Mouse (Mus musculus) ovary, postnatal 36 days (tissue): ENCODE measurements around the gene Dlgap5.
"Not testable (repeated sequence)": the region's sequence is repeated elsewhere in the genome, so short reads cannot be mapped to it uniquely, and the experiment has no call there.

ENCODE experiments used
- DNase-seq: peaks from one replicate; pipeline ENCODE4 v3.0.0; 2022; ENCODE audit warnings: low spot score, mixed read lengths

Dlgap5 gene

DNA sequence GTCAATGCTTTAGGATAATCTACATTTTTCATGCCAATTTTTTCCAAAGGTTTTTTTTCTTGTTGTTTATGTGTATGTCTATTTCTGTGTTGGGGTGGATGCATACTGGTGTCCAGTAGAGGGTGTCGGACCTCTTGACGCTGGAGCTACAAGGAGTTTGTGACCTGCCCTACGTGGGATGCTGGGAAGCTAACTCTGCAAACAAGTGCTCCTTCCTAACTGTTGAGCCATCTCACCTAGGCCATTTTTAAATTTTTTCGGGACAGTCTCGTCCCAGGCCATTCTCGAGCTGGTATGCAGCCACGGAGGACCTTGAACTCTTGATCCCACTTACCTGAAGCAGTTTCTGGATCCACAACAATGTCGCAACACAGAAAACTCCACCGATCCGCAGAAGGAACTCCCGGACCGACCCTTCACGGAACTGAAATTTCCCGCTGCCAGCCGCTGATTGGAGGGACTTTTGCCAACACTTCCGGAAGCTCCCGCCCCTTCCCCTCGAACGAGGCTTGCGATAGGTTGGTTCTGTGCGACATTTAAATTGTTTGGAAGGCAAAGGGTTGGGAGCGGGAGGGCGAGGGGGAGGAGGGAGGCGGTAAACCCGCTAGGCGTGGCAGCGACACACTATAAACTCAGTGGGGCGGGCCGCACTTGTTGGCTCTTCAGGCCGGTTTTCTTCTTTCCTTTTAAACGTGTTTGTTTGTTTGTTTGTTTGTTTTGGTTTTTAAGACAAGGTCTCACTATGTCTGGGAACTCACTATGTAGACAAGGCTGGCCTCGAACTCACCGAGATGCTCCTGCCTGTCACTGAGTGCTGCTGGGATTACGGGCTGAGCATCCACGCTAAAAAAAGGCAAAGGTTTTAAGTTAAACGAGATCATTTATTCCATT is at the start of gene Dlgap5:
Dlgap5 (minus strand) TSS at position 633 of the 891 bp plus-strand sequence.
- peak; percentile 89 for DNase-seq

DNA sequence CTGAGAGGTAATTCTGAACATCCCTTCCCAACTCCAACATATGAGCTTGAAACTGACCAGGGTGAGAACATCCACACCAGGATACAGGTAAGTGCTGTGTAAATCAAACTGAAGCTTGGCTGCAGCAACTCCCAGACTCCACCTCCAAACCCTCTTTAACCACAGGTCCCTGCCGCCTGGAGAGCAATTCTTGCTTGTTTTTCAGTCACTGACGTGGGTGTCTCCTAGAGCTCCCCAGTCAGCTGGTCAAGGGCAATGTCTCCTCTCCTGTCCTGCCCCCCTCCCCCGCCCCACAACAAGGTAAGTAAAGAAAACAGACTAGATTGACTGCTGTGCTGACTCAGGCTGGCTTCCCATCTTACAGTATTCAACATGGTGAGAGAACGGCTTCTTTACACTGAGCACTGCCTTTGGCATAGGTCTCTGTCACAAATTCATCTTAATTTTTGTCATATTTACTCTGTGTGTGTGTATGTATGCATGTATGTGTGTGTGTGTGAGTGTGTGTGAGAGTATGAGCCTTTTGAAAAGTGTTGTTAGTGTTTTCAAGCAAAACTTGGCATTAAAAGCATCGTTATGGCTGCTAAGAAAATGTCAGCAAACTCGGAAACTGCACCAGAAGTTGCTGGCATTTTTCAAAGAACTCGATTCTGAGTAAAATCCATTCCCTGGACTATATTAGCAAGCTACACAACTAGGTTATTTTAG is 47.4 kb upstream of the Dlgap5 start:
- DNase-seq, result no peak

DNA sequence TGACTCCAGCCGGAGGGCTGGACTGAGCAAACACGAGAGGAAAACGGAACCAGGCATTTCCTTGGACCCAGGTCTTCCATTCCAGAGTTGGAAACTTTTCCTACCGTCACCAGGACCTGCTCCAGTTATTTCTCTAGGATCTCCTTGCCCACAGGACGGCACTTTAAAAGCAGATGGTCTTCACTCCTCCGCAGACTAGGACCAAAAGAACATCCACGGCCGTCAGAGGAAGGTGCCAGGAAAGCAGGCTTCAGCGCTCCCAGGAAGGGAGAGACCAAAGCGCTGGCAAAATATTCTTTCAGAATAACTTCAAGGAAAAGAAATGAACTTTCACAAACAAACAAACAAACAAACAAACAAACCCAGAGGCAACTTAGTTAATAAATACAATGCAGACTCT is 46.2 kb upstream of the Dlgap5 start:
- DNase-seq, result no peak

DNA sequence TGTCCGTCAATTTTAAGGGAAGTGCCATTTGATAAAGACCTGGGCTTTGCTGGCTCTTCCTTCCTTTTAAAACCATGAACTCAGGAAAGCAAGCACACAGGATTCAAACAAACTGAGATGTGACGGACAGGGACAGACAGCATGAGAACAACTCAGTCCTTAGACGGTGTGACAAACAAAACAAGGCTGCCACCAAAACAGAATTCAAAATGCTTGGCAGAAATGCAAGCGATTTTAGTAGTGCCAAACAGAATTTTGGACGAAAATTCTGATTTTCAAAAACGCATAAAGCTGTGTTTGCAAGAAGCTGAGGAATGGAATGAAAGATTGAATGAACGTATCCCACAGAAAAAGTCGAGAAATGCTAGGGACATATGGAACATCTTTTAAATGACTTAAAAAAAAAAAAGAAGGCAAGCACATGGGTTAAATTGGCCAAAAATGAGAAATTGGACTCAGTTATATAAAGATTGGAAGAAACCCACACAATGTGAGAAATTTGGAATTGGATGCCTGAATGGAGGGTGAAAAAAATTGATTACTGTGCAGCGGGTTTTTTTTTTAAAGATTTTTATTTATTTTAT is 44.8 kb upstream of the Dlgap5 start:
- no peak for DNase-seq

- no peak for DNase-seq
Measured at GRCm38 (mm10) chr14:47462453-47462852, 44.2 kb upstream of the Dlgap5 start.

GRCm38 (mm10) chr14:47461997-47462396 is 43.8 kb upstream of the Dlgap5 start:
- no peak for DNase-seq

- peak; percentile 31 for DNase-seq
Measured at GRCm38 (mm10) chr14:47459556-47459955, 41.3 kb upstream of the Dlgap5 start.

DNA sequence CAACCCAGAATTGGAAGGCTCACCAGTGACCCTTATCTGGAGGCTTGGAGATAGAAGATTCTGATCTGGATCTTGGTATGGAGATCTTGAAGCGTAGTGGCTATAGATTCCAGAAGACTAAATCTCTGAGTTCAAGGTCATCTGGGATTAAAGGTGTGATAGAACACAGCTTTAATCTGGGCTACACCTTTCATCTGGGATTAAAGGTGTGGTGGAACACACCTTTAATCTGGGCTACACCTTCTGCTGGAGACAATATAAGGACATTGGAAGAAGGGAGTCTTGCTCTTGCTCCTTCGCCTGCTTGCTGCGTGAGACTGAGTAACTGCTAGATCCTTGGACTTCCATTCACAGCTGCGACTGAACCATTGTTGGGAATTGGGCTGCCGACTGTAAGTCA is 31.9 kb upstream of the Dlgap5 start, which contains the start of gene Fbxo34:
Fbxo34 (plus strand) TSS at position 301 of the 400 bp plus-strand sequence.
- not testable (repeated sequence) for DNase-seq

DNA sequence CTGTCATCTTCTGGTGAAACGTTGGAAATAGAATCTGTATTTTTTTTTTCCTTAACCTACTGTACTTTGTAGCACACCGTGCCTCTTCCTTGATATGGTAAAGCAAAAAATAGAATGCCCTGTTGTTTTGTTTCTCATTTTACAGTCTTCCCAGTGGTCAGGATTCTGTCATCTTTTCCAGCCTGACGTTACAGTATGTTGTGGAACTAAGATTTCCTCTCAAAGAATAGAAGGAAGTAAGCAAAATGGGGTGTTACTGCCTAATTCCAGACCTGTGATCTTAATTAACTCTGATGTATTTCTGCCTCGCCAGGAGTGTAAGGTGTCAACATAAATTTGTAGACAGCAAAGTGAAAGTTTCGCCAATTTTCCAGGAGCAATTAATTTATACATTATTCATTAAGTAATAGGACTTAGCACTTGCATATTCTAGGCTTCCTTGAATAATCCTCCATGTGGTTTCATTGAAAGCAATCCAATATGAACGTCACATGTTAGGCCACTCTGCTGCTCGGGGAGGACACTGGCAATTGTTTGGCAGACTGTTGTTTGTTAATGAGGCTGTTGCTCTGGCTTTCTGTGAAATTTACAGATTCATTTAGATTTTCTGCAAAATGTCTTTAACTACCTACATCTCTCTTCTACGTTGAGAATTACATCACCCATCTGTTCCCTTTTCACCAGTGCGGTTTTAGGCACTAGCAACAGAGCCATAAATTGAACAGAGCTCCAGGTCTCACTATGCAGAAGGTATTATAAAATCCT is 27.3 kb upstream of the Dlgap5 start:
- no peak for DNase-seq

GRCm38 (mm10) chr14:47444907-47445306 is 26.7 kb upstream of the Dlgap5 start:
- no peak for DNase-seq

GRCm38 (mm10) chr14:47438947-47439346 is 20.7 kb upstream of the Dlgap5 start:
- DNase-seq, result no peak

DNA sequence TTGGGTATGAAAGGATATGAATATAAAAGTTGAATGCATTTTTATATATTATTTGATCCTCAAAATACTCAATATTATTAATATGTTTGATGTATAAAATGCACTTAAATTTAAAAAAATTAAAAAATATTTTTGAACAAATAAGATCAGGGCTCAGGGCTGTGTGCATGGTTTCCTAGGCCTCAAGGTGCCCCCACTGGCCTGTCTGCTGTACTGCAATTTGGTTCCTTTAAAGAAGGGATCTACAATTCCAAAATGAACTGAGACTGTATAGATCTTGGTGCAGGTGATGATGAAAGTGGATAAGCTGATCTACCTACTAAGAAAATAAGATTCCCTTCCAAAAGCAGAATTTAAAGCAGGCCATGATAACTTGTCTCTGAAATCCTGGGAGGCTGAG is 14.8 kb upstream of the Dlgap5 start:
- DNase-seq, result no peak

GRCm38 (mm10) chr14:47422466-47422865 is 4.3 kb upstream of the Dlgap5 start:
- DNase-seq, result no peak

DNA sequence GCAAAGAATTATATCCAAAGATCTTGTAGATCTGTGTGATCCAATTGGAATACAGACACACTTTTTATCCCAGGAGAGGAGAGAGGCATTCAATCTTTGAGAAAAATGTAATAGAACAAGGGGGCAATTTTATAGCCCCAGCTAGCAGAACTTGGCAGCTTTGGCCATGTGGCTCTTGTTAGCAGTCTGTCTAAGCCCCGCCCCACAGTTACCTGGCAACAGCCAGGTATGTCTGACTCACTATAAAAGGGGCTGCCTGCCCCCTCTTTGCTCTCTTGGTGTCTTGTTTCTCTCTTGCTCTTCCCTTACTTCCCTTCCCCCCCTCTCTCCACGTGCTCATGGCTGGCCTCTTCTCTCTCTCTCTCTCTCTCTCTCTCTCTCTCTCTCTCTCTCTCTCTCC is 3.4 kb upstream of the Dlgap5 start:
- DNase-seq, result no peak

- DNase-seq, result no peak
Measured at GRCm38 (mm10) chr14:47419723-47420276, 1.6 kb upstream of the Dlgap5 start.

DNA sequence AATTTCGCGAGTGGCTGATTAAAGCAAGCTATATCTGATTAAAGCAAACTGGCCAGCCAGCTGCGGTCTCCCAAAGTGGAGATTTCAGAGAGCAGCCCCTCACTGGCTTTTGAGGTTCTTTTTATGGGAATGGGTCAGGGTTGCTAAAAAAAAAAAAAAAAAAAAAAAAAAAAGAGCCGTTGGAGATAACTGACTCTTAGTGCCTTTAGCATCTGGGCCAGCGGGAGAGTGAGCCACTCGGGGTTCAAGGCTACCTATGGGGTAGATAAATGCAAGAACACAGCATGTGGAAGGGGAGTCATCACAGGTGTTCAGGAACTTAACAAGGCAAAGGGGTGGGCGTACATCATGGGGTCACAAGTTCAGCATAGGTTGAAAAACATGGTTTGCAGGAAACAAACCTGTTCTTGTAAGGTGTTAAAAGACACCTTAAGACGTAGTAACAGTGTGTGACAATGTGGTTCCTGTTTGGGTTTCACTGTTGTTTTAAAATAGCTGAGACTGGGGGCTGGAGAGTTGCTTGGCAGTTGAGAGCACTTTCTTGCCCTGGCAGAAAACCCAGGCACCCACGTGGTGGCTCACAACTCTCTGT is 923 bp upstream of the Dlgap5 start:
- DNase-seq, result no peak

DNA sequence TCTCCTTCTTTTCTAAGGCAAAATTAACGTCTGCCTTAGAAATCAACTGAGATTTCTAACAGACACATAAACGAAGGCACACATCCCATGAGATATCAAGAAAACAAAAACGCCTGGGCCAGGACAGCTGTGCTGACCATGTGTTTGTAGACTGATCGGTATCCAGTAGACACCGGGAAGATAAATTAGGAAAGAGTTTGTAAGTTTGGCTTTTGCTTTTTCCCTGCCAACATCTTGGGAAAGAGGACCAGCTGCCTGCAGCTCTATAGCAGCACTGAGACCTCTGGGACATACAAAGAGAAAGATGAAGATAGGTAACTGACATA is 422 bp upstream of the Dlgap5 start:
- DNase-seq, result no peak

GRCm38 (mm10) chr14:47417346-47417745 is 861 bp downstream of the Dlgap5 start:
- DNase-seq, result no peak

DNA sequence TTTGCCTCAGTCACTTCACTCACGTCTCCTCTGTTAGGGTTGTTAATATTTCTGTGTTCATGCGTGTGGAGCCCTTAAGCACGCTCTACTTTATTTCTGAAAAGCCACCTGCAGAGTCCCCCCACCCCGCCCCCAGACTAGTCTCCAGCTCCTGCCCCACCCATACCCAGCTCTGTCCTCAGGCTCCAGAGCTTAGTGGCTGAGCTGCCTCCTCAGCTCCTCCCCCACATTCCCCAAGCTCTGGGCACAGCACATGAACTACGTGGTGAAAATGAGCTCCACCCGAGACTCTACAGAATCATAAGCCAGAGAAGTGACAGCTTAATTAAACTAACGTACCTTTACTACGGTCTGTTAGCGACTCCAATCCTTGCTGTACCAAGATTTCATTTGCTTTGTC is 12.2 kb downstream of the Dlgap5 start:
- no peak for DNase-seq

- DNase-seq, result no peak
Measured at GRCm38 (mm10) chr14:47402735-47403134, 15.5 kb downstream of the Dlgap5 start.

DNA sequence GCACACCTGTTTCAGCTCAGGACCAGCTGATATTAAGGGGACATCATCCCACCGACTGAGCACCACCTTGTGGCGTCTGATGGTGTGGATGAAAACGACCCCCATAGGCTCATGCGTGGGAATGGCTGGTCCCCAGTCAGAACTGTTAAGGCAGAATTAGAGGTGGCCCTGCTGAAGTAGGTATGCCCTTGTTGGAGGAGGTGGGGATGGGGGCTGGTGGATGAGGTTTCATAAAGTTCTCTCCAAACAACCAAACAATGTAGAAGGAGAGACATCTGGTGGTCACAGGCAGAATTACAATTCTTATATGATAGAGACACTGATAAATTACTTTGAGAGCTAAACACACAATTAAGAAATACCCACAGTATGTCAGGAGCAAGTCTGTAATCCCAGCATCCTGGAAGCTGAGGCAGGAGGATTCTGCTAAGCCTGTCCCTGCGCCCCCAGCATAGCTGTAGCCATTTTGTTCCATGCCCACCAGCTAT is 22.0 kb downstream of the Dlgap5 start:
- peak; percentile 7 for DNase-seq
